Comparison of ENCODE assay signal across 20 mouse cellular contexts in the genomic region with DNA sequence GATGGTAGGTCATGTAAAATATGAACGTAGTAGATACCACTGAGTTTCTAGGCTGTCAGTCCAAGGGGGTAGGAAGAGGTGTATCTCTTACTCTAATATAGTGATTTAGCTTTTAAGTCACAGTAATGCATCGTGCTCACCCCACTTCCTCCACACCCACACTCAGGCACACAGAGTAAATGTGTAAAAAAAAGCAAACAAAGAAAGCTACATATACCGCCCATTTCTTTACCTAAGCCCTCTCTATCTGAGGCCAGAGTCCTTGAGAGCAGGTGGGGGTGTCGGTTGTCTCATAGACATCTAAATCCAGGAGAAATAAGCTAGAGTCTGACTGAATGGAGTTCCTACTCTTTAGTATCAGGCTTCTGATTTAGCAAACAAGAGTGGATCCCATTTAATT.
A peak's percentile ranks its signal among the peaks of the same experiment; 100 is the strongest.
DNase-seq lines count a peak whose midpoint lies in the region; ATAC-seq and TF ChIP-seq lines count a peak whose summit lies in the region.
"Had no signal": no experiment of that assay in that cellular context is flagged by ENCODE, and none has a peak within 500 bp of the region (broad histone marks: within the 10 kb centered on the region; RNA-seq: fewer than 3 reads in every experiment).

No protein-coding gene starts in this region.

- H3K4me2 ChIP-seq in liver, embryonic 13.5 days, result no peak overlapping the region
- H3K4me2 ChIP-seq in liver, embryonic 11.5 days, result no peak overlapping the region
- H3K4me2 ChIP-seq in intestine, embryonic 14.5 days (ENCODE audit: low read length), result no peak overlapping the region
- no peak overlapping the region for H3K4me2 ChIP-seq in intestine, postnatal 0 days (replicated peaks; ENCODE audit: low read depth)
- no peak overlapping the region for H3K4me2 ChIP-seq in stomach, embryonic 15.5 days
- H3K4me2 ChIP-seq in forebrain, embryonic 11.5 days (ENCODE audit: low read depth, low read length, severe bottlenecking), result no peak overlapping the region
- H3K4me2 ChIP-seq: embryonic facial prominence, embryonic 12.5 days; forebrain, embryonic 12.5 days had no signal

- no peak for DNase-seq in liver, embryonic 13.5 days
- DNase-seq in liver, embryonic 11.5 days (ENCODE audit: low spot score), result no peak
- no peak for DNase-seq in intestine, embryonic 14.5 days (ENCODE audit: low spot score)
- no peak for DNase-seq in yolk sac, embryonic 10.5 days (ENCODE audit: low spot score)
- no peak for DNase-seq in forebrain, embryonic 11.5 days (ENCODE audit: low spot score)
- no peak for DNase-seq in urinary bladder, postnatal 36 days (ENCODE audit: low spot score in 2 of 2)
- DNase-seq: adrenal gland, postnatal 10 days; cerebellum, adult 11 months; cerebellum, adult 8-10 months; cerebellum, postnatal 14 days; gastrocnemius, postnatal 10 days; heart, adult 18-20 months; heart, postnatal 10 days; heart, postnatal 4 days had no signal

- peak; percentile 63 for ATAC-seq in liver, embryonic 13.5 days (ENCODE audit: low read depth)
- ATAC-seq in liver, embryonic 11.5 days (replicated peaks; ENCODE audit: low FRiP score), result no peak
- ATAC-seq in intestine, embryonic 14.5 days (replicated peaks; ENCODE audit: low FRiP score, low TSS enrichment, low read depth), result peak; percentile 70; the same call in 1 of the 2 replicates
- peak; percentile 69 for ATAC-seq in intestine, postnatal 0 days
- peak; percentile 92 for ATAC-seq in stomach, embryonic 15.5 days (ENCODE audit: insufficient read depth, low FRiP score, low read depth)
- no peak for ATAC-seq in forebrain, embryonic 11.5 days (replicated peaks; ENCODE audit: low FRiP score)
- ATAC-seq: forebrain, embryonic 16.5 days had no signal

- H3K27ac ChIP-seq in liver, embryonic 13.5 days, result no peak overlapping the region
- no peak overlapping the region for H3K27ac ChIP-seq in liver, embryonic 11.5 days (ENCODE audit: low read depth, low read length)
- no peak overlapping the region for H3K27ac ChIP-seq in intestine, embryonic 14.5 days (ENCODE audit: low read depth)
- H3K27ac ChIP-seq in intestine, postnatal 0 days (ENCODE audit: low read depth, low read length), result no peak overlapping the region
- H3K27ac ChIP-seq in stomach, embryonic 15.5 days, result no peak overlapping the region
- H3K27ac ChIP-seq in forebrain, embryonic 11.5 days (ENCODE audit: low read depth, low read length), result no peak overlapping the region
- H3K27ac ChIP-seq: embryonic facial prominence, embryonic 12.5 days; forebrain, embryonic 12.5 days; heart, embryonic 10.5 days had no signal

- TF ChIP-seq CTCF in intestine, postnatal 0 days (IDR thresholded peaks at IDR 0.05; ENCODE audit: low read depth), result no peak

- H3K9me3 ChIP-seq in liver, embryonic 13.5 days (replicated peaks), result no peaks in the 10 kb centered on the region
- no peaks in the 10 kb centered on the region for H3K9me3 ChIP-seq in liver, embryonic 11.5 days (ENCODE audit: control insufficient read depth, low read length)
- H3K9me3 ChIP-seq in intestine, embryonic 14.5 days (ENCODE audit: control insufficient read depth, low read length), result no peaks in the 10 kb centered on the region
- no peaks in the 10 kb centered on the region for H3K9me3 ChIP-seq in intestine, postnatal 0 days (ENCODE audit: control insufficient read depth)
- no peaks in the 10 kb centered on the region for H3K9me3 ChIP-seq in stomach, embryonic 15.5 days
- H3K9me3 ChIP-seq in forebrain, embryonic 11.5 days (ENCODE audit: control insufficient read depth, low read length), result no peaks in the 10 kb centered on the region
- H3K9me3 ChIP-seq: embryonic facial prominence, embryonic 12.5 days; forebrain, embryonic 12.5 days; heart, embryonic 10.5 days had no signal

- H3K9ac ChIP-seq in liver, embryonic 13.5 days, result no peak overlapping the region
- H3K9ac ChIP-seq in liver, embryonic 11.5 days (ENCODE audit: low read depth, low read length), result no peak overlapping the region
- H3K9ac ChIP-seq in intestine, embryonic 14.5 days (ENCODE audit: low read length), result no peak overlapping the region
- H3K9ac ChIP-seq in intestine, postnatal 0 days (ENCODE audit: low read depth, low read length), result no peak overlapping the region
- no peak overlapping the region for H3K9ac ChIP-seq in stomach, embryonic 15.5 days
- H3K9ac ChIP-seq in forebrain, embryonic 11.5 days (ENCODE audit: low read length), result no peak overlapping the region
- H3K9ac ChIP-seq: embryonic facial prominence, embryonic 12.5 days; forebrain, embryonic 12.5 days had no signal

- H3K36me3 ChIP-seq in liver, embryonic 13.5 days, result no peaks in the 10 kb centered on the region
- H3K36me3 ChIP-seq in liver, embryonic 11.5 days (ENCODE audit: control insufficient read depth, insufficient read depth, low read length), result no peaks in the 10 kb centered on the region
- no peaks in the 10 kb centered on the region for H3K36me3 ChIP-seq in intestine, embryonic 14.5 days (ENCODE audit: control insufficient read depth, insufficient read depth, low read length)
- no peaks in the 10 kb centered on the region for H3K36me3 ChIP-seq in intestine, postnatal 0 days (ENCODE audit: control insufficient read depth, insufficient read depth)
- H3K36me3 ChIP-seq in stomach, embryonic 15.5 days, result no peaks in the 10 kb centered on the region
- no peaks in the 10 kb centered on the region for H3K36me3 ChIP-seq in forebrain, embryonic 11.5 days (ENCODE audit: control insufficient read depth, insufficient read depth, low read length)
- H3K36me3 ChIP-seq: embryonic facial prominence, embryonic 12.5 days; forebrain, embryonic 12.5 days; heart, embryonic 10.5 days had no signal

- H3K27me3 ChIP-seq in liver, embryonic 13.5 days, result no peaks in the 10 kb centered on the region
- H3K27me3 ChIP-seq in liver, embryonic 11.5 days (replicated peaks; ENCODE audit: control insufficient read depth, insufficient read depth, low read length), result no peaks in the 10 kb centered on the region
- H3K27me3 ChIP-seq in intestine, embryonic 14.5 days (replicated peaks; ENCODE audit: control insufficient read depth, insufficient read depth, low read length), result no peaks in the 10 kb centered on the region
- no peaks in the 10 kb centered on the region for H3K27me3 ChIP-seq in intestine, postnatal 0 days (replicated peaks; ENCODE audit: control insufficient read depth, insufficient read depth, low read length)
- H3K27me3 ChIP-seq in stomach, embryonic 15.5 days (replicated peaks), result no peaks in the 10 kb centered on the region
- H3K27me3 ChIP-seq in forebrain, embryonic 11.5 days (ENCODE audit: control insufficient read depth, insufficient read depth, low read length), result no peaks in the 10 kb centered on the region
- H3K27me3 ChIP-seq: embryonic facial prominence, embryonic 12.5 days; forebrain, embryonic 12.5 days had no signal

- WGBS in liver, embryonic 13.5 days (ENCODE audit: insufficient replicate concordance), result 53% methylated on average over 4 of the region's 4 CpGs
- WGBS in liver, embryonic 11.5 days, result 73% methylated on average over 4 of the region's 4 CpGs
- 68% methylated on average over 4 of the region's 4 CpGs for WGBS in intestine, embryonic 14.5 days
- 46% methylated on average over 4 of the region's 4 CpGs for WGBS in intestine, postnatal 0 days
- 55% methylated on average over 4 of the region's 4 CpGs for WGBS in stomach, embryonic 15.5 days
- WGBS in forebrain, embryonic 11.5 days, result 91% methylated on average over 4 of the region's 4 CpGs

- no peak overlapping the region for H3K4me3 ChIP-seq in liver, embryonic 13.5 days (replicated peaks)
- H3K4me3 ChIP-seq in liver, embryonic 11.5 days (ENCODE audit: low read depth, low read length), result no peak overlapping the region
- no peak overlapping the region for H3K4me3 ChIP-seq in intestine, embryonic 14.5 days (ENCODE audit: low read depth, low read length)
- H3K4me3 ChIP-seq in intestine, postnatal 0 days (ENCODE audit: low read depth, low read length), result no peak overlapping the region
- H3K4me3 ChIP-seq in stomach, embryonic 15.5 days (replicated peaks), result no peak overlapping the region
- H3K4me3 ChIP-seq in forebrain, embryonic 11.5 days (ENCODE audit: low read depth, low read length), result no peak overlapping the region
- H3K4me3 ChIP-seq: embryonic facial prominence, embryonic 12.5 days; forebrain, embryonic 12.5 days; heart, embryonic 10.5 days had no signal

- no peaks in the 10 kb centered on the region for H3K4me1 ChIP-seq in liver, embryonic 13.5 days (replicated peaks)
- no peaks in the 10 kb centered on the region for H3K4me1 ChIP-seq in liver, embryonic 11.5 days (replicated peaks; ENCODE audit: control insufficient read depth, insufficient read depth, low read length)
- H3K4me1 ChIP-seq in intestine, embryonic 14.5 days (replicated peaks; ENCODE audit: control insufficient read depth, insufficient read depth, low read length), result no peaks in the 10 kb centered on the region
- H3K4me1 ChIP-seq in intestine, postnatal 0 days (replicated peaks; ENCODE audit: control insufficient read depth, insufficient read depth, low read length), result no peaks in the 10 kb centered on the region
- H3K4me1 ChIP-seq in stomach, embryonic 15.5 days, result no peaks in the 10 kb centered on the region
- no peaks in the 10 kb centered on the region for H3K4me1 ChIP-seq in forebrain, embryonic 11.5 days (replicated peaks; ENCODE audit: control insufficient read depth, insufficient read depth, low read length)
- H3K4me1 ChIP-seq: embryonic facial prominence, embryonic 12.5 days; heart, embryonic 10.5 days had no signal

Comparison
In these comparisons a context has a peak if more than half of its experiments do, and no peak if none do; other contexts are left out.
1. ATAC-seq: peak in liver, embryonic 13.5 days (single experiment), intestine, embryonic 14.5 days (single experiment), intestine, postnatal 0 days (single experiment) and stomach, embryonic 15.5 days (single experiment); none in liver, embryonic 11.5 days (single experiment) and forebrain, embryonic 11.5 days (single experiment).